Mouse (Mus musculus) embryo, embryonic 10.5 days (tissue): ENCODE measurements around the gene Zfp101.
A peak's percentile ranks its signal among the peaks of the same experiment; 100 is the strongest.

Experiments
- DNase-seq: peaks from one replicate; pipeline ENCODE4 v3.0.0-alpha.2; 2015; ENCODE audit warnings: low spot score

Zfp101 gene

GRCm38 (mm10) chr17:33394182-33395034 is at the start of gene Zfp101:
TSS of gene Zfp101 (minus strand) at chr17:33394641.
- DNase-seq: peak; percentile 98

GRCm38 (mm10) chr17:33441159-33441558 is 46.7 kb upstream of the Zfp101 start:
- DNase-seq: no peak

- no peak for DNase-seq
Observed at GRCm38 (mm10) chr17:33439922-33440321, 45.5 kb upstream of the Zfp101 start.

- peak; percentile 85 for DNase-seq
Observed at GRCm38 (mm10) chr17:33439148-33439547, 44.7 kb upstream of the Zfp101 start.

- no peak for DNase-seq
Observed at GRCm38 (mm10) chr17:33432019-33432946, 37.8 kb upstream of the Zfp101 start, which contains the start of gene Actl9. TSS of gene Actl9 (plus strand) at chr17:33432896.

- no peak for DNase-seq
Observed at GRCm38 (mm10) chr17:33392271-33392670, 2.2 kb downstream of the Zfp101 start.

GRCm38 (mm10) chr17:33385705-33386104 is 8.7 kb downstream of the Zfp101 start:
- DNase-seq: no peak

- no peak for DNase-seq
Observed at GRCm38 (mm10) chr17:33372795-33373194, 21.6 kb downstream of the Zfp101 start.

GRCm38 (mm10) chr17:33358411-33359384 is 35.7 kb downstream of the Zfp101 start, which contains the start of gene Zfp81:
TSS of gene Zfp81 (minus strand) at chr17:33358878.
- peak; percentile 96 for DNase-seq

GRCm38 (mm10) chr17:33352981-33353380 is 41.5 kb downstream of the Zfp101 start:
- no peak for DNase-seq
